In the genomic region with DNA sequence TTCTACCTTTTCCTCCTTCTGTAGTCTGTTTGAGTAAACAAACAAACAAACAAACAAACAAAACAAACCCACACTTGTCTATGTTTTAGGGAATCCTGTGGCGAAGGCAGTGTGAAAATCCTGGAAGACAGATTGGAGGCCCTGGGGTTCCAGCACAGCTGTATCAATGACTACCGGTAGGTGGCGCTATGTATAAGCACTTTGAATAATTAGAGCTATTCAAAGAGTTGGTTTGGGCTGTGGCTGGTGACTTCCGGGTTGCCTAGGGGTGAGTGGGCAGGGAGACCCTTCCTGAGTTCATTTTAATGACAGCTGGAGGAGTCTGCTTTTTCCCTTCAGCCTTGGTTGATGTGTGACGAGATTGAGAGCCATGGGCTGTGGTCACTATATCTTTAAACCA, we compare ENCODE assay signal across 9 mouse cellular contexts. TPM values are rescaled to one million over a fixed set of nuclear protein-coding genes. Genes with fewer than 3 reads are reported as not detected.
A peak's percentile ranks its signal among the peaks of the same experiment; 100 is the strongest.
DNase-seq lines count a peak whose midpoint lies in the region; ATAC-seq and TF ChIP-seq lines count a peak whose summit lies in the region.
"Had no signal": no experiment of that assay in that cellular context is flagged by ENCODE, and none has a peak within 500 bp of the region (broad histone marks: within the 10 kb centered on the region; RNA-seq: fewer than 3 reads in every experiment).

No protein-coding gene starts in this region.

- H3K36me3 ChIP-seq in thymus, adult 2 months (ENCODE audit: control insufficient read depth, insufficient read depth, low read length): no peaks in the 10 kb centered on the region
- H3K36me3 ChIP-seq in kidney, postnatal 0 days (ENCODE audit: insufficient read depth, low read length): no peaks in the 10 kb centered on the region

- H3K4me3 ChIP-seq in thymus, adult 2 months (ENCODE audit: control insufficient read depth, insufficient read depth, low read length): no peak overlapping the region
- H3K4me3 ChIP-seq in cerebellum, adult 2 months (replicated peaks; ENCODE audit: insufficient read depth, low read depth, low read length): no peak overlapping the region
- H3K4me3 ChIP-seq in kidney, postnatal 0 days (replicated peaks; ENCODE audit: low read depth, low read length): no peak overlapping the region

- intact Hi-C loops in gastrocnemius, postnatal 36 days (cut with DNase I): loop anchor here (5.0 kb wide), 1 partner anchor 150 kb away; no protein-coding TSS in a partner anchor

- H3K9ac ChIP-seq in kidney, postnatal 0 days (ENCODE audit: low read depth, low read length): no peak overlapping the region

- DNase-seq in gastrocnemius, postnatal 10 days: peak; percentile 42
- DNase-seq in gastrocnemius, postnatal 36 days: no peak
- DNase-seq in thymus, adult 2 months: peak; percentile 60
- no peak for DNase-seq in thymus, adult 18-20 months
- peak; percentile 40 to 42 for DNase-seq in cerebellum, adult 2 months
- peak; percentile 53 for DNase-seq in kidney, postnatal 0 days (ENCODE audit: low spot score)
- DNase-seq in thymus, postnatal 25 days: peak; percentile 51

- WGBS in thymus, adult 2 months: 41% methylated on average over 5 of the region's 5 CpGs
- WGBS in cerebellum, adult 2 months: 41% methylated on average over 5 of the region's 5 CpGs
- WGBS in kidney, postnatal 0 days: 52% methylated on average over 5 of the region's 5 CpGs

- no peak for ATAC-seq in kidney, postnatal 0 days (replicated peaks; ENCODE audit: low FRiP score, low read depth)
- ATAC-seq in megakaryocyte-erythroid progenitor cell, adult 5-6 weeks (replicated peaks; ENCODE audit: low FRiP score, low TSS enrichment, poor library complexity, severe bottlenecking): peak; percentile 45

- no peaks in the 10 kb centered on the region for H3K9me3 ChIP-seq in kidney, postnatal 0 days (replicated peaks; ENCODE audit: low read length)

- no peak overlapping the region for H3K4me2 ChIP-seq in kidney, postnatal 0 days (ENCODE audit: low read length)

- H3K27me3 ChIP-seq in thymus, adult 2 months (ENCODE audit: control insufficient read depth, insufficient read depth, low read length): no peaks in the 10 kb centered on the region
- no peaks in the 10 kb centered on the region for H3K27me3 ChIP-seq in cerebellum, adult 2 months (ENCODE audit: control insufficient read depth, insufficient read depth, low read length)
- no peaks in the 10 kb centered on the region for H3K27me3 ChIP-seq in kidney, postnatal 0 days (ENCODE audit: insufficient read depth, low read length)

- H3K4me1 ChIP-seq in thymus, adult 2 months (replicated peaks; ENCODE audit: control insufficient read depth, insufficient read depth, low read length): no peaks in the 10 kb centered on the region
- peaks cover 3% of the 10 kb centered on the region; the same call in 1 of the 2 replicates for H3K4me1 ChIP-seq in cerebellum, adult 2 months (ENCODE audit: control insufficient read depth, insufficient read depth, low read length)
- H3K4me1 ChIP-seq in kidney, postnatal 0 days (replicated peaks; ENCODE audit: insufficient read depth, low read length): no peaks in the 10 kb centered on the region

- TF ChIP-seq CTCF in thymus, adult 2 months (IDR thresholded peaks at IDR 0.05; ENCODE audit: borderline replicate concordance, control insufficient read depth, extremely low read depth, insufficient read depth, low read length, poor library complexity): no peak
- TF ChIP-seq CTCF in cerebellum, adult 2 months (IDR thresholded peaks at IDR 0.05; ENCODE audit: borderline replicate concordance, insufficient read depth, low read depth, low read length): peak; percentile 68
- TF ChIP-seq CTCF in kidney, postnatal 0 days (IDR thresholded peaks at IDR 0.05; ENCODE audit: low read depth): peak; percentile 65

- no peak overlapping the region for H3K27ac ChIP-seq in thymus, adult 2 months (ENCODE audit: control insufficient read depth, insufficient read depth, low read length)
- H3K27ac ChIP-seq in cerebellum, adult 2 months (ENCODE audit: insufficient read depth, low read length): no peak overlapping the region
- H3K27ac ChIP-seq in kidney, postnatal 0 days: no peak overlapping the region
- H3K27ac ChIP-seq: macrophage had no signal

- no peak for TF ChIP-seq POLR2A in thymus, adult 2 months (IDR thresholded peaks at IDR 0.05; ENCODE audit: control insufficient read depth, extremely low read depth, insufficient read depth, low read length, poor library complexity)
- TF ChIP-seq POLR2A in cerebellum, adult 2 months (IDR thresholded peaks at IDR 0.05; ENCODE audit: borderline replicate concordance, insufficient read depth, low read length): no peak

RNA-seq across cellular contexts. Expression of a gene that starts 15.9 kb away (rescaled TPM):
- 10 to 100 TPM; 27.7 to 32.5 TPM for total RNA-seq in gastrocnemius, postnatal 10 days (2021)
- total RNA-seq in gastrocnemius, postnatal 36 days (2021): 10 to 100 TPM; 30.0 to 30.2 TPM
- 23.4 and 26.7 TPM in 2 replicates for polyA plus RNA-seq in thymus, adult 2 months (2012; rRNA removed)
- polyA plus RNA-seq in cerebellum, adult 2 months (2012; rRNA removed): 74.3 and 78.5 TPM in 2 replicates
- polyA plus RNA-seq in kidney, postnatal 0 days (2015; fragmentation: Nextera tagmentation; extraction: Ambion mirVana): 61.0 and 62.1 TPM in 2 replicates
- 23.3 and 36.0 TPM in 2 replicates for total RNA-seq in megakaryocyte-erythroid progenitor cell, adult 5-6 weeks (2014; fragmentation: Nextera tagmentation)
- 27.5 and 52.1 TPM in 2 replicates for total RNA-seq in megakaryocyte-erythroid progenitor cell, adult 5-6 weeks (2017)

RNA-seq across cellular contexts. Expression of a gene that starts 18.7 kb away (rescaled TPM):
- under 1 TPM; 0.26 to 0.47 TPM for total RNA-seq in gastrocnemius, postnatal 10 days (2021)
- total RNA-seq in gastrocnemius, postnatal 36 days (2021): under 1 TPM in 1 of 2 experiments, not detected in 1; 0.30 TPM
- 2.5 and 2.6 TPM in 2 replicates for polyA plus RNA-seq in thymus, adult 2 months (2012; rRNA removed)
- 0.17 and 0.28 TPM in 2 replicates for polyA plus RNA-seq in cerebellum, adult 2 months (2012; rRNA removed)
- polyA plus RNA-seq in kidney, postnatal 0 days (2015; fragmentation: Nextera tagmentation; extraction: Ambion mirVana): 4.0 and 4.1 TPM in 2 replicates
- 1.7 TPM in 1 of 2 replicates, not detected in the other for total RNA-seq in megakaryocyte-erythroid progenitor cell, adult 5-6 weeks (2014; fragmentation: Nextera tagmentation)
- total RNA-seq in megakaryocyte-erythroid progenitor cell, adult 5-6 weeks (2017): 0.38 TPM in 1 of 2 replicates, not detected in the other

RNA-seq across cellular contexts. Expression of a gene that starts 31.0 kb away (rescaled TPM):
- total RNA-seq in gastrocnemius, postnatal 10 days (2021): 1 to 10 TPM; 5.6 to 7.6 TPM
- 1 to 10 TPM; 2.8 to 3.1 TPM for total RNA-seq in gastrocnemius, postnatal 36 days (2021)
- 6.6 and 7.4 TPM in 2 replicates for polyA plus RNA-seq in thymus, adult 2 months (2012; rRNA removed)
- 14.6 and 14.8 TPM in 2 replicates for polyA plus RNA-seq in cerebellum, adult 2 months (2012; rRNA removed)
- 26.9 and 28.5 TPM in 2 replicates for polyA plus RNA-seq in kidney, postnatal 0 days (2015; fragmentation: Nextera tagmentation; extraction: Ambion mirVana)
- 0.74 and 1.2 TPM in 2 replicates for total RNA-seq in megakaryocyte-erythroid progenitor cell, adult 5-6 weeks (2014; fragmentation: Nextera tagmentation)
- 0.57 TPM in 1 of 2 replicates, not detected in the other for total RNA-seq in megakaryocyte-erythroid progenitor cell, adult 5-6 weeks (2017)

Comparison
In these comparisons a context has a peak if more than half of its experiments do, and no peak if none do; other contexts are left out.
1. DNase-seq: peak in gastrocnemius, postnatal 10 days (single experiment), thymus, adult 2 months (single experiment), cerebellum, adult 2 months (2 of 2), kidney, postnatal 0 days (single experiment) and thymus, postnatal 25 days (single experiment); none in gastrocnemius, postnatal 36 days (0 of 2) and thymus, adult 18-20 months (0 of 2).